Mouse (Mus musculus): ENCODE measurements around the gene Olfr135. TPM values are rescaled to one million over a fixed set of nuclear protein-coding genes. Genes with fewer than 3 reads are reported as not detected.

Olfr135 gene
- polyA plus RNA-seq (2012; rRNA removed; ENCODE audit: low replicate concordance) = not detected in 2 replicates

GRCm38 (mm10) chr17:38204035-38204434 is at the start of gene Olfr135:
Gene Olfr135 (plus strand): TSS chr17:38204335.

DNA sequence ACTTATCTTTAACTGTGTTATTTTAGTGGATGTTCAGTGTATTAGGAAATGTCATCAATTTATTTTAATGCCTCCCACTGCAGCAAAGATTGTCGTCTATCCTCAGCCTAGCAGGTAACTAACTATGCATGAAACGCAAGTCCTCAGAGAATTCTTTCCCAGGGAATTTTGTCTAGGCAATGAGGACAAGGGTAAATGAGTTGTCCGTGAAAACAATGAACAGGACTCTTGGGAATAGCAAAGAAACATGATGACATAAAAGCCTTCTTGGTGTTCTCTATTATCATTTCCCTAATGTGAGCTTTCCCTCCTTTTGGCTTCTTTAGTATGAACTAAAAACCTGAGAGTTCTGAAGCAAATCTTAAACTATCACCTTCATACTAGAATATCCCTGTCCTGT is 33.0 kb upstream of the Olfr135 start, which contains the start of gene Olfr134:
Gene Olfr134 (plus strand): TSS at position 301 of the 400 bp plus-strand sequence.

Other genes with a start within 250 kb of the Olfr135 start
- not detected in 2 replicates for gene Olfr129, start 144.3 kb upstream of the Olfr135 start, polyA plus RNA-seq (2012; rRNA removed; ENCODE audit: low replicate concordance)
- not detected in 2 replicates for gene Olfr130, start 140.4 kb upstream of the Olfr135 start, polyA plus RNA-seq (2012; rRNA removed; ENCODE audit: low replicate concordance)
- not detected in 2 replicates for gene Olfr131, start 115.6 kb upstream of the Olfr135 start, polyA plus RNA-seq (2012; rRNA removed; ENCODE audit: low replicate concordance)
- not detected in 2 replicates for gene Olfr132, start 69.8 kb upstream of the Olfr135 start, polyA plus RNA-seq (2012; rRNA removed; ENCODE audit: low replicate concordance)
- gene Olfr133, start 59.1 kb upstream of the Olfr135 start, polyA plus RNA-seq (2012; rRNA removed; ENCODE audit: low replicate concordance) = not detected in 2 replicates
- not detected in 2 replicates for gene Olfr134, start 32.9 kb upstream of the Olfr135 start, polyA plus RNA-seq (2012; rRNA removed; ENCODE audit: low replicate concordance)
- gene Olfr138, start 56.7 kb downstream of the Olfr135 start, polyA plus RNA-seq (2012; rRNA removed; ENCODE audit: low replicate concordance) = not detected in 2 replicates
- not detected in 2 replicates for gene Olfr137, start 103.2 kb downstream of the Olfr135 start, polyA plus RNA-seq (2012; rRNA removed; ENCODE audit: low replicate concordance)
- gene Olfr136, start 125.5 kb downstream of the Olfr135 start, polyA plus RNA-seq (2012; rRNA removed; ENCODE audit: low replicate concordance) = not detected in 2 replicates
- gene Esp36, start 215.8 kb downstream of the Olfr135 start, polyA plus RNA-seq (2012; rRNA removed; ENCODE audit: low replicate concordance) = not detected in 2 replicates